Mouse (Mus musculus): ENCODE results near the gene Med16. TPM values are rescaled to one million over a fixed set of nuclear protein-coding genes. Genes with fewer than 3 reads are reported as not detected.
"Not testable (repeated sequence)": the region's sequence is repeated elsewhere in the genome, so short reads cannot be mapped to it uniquely, and the experiment has no call there.

The Med16 gene
- polyA plus RNA-seq, 1 experiment from 2014 or later, result 63.6 TPM

DNA sequence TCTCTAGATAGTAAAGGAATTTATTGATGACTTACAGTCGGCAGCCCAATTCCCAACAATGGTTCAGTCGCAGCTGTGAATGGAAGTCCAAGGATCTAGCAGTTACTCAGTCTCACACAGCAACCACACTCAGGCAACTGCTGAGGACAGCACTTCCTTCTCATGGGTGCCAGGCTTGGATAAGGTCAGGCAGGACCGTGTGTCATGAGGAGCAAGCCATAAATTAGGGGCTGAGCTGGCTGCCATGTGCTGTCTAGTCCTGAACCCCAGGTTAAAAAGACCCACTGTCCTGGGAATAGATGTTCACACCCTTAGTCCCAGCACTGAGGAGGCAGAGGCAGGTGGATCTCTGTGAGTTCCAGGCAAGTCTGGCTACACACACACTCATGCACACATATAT lies 23.8 kb downstream of the Med16 start:
- DNase-seq (ENCODE audit: low spot score); H3K4me3 ChIP-seq; H3K27ac ChIP-seq (replicated peaks); H3K9me3 ChIP-seq; H3K36me3 ChIP-seq (replicated peaks): not testable (repeated sequence)
- Histone ChIP-seq H3K27me3 (replicated peaks; ENCODE audit: low read depth, poor library complexity, severe bottlenecking) (peaks cover 58% of the 10 kb centered on the region), H3K4me1 (peaks cover 32% of the 10 kb centered on the region)
- WGBS, result 77% methylated on average over 3 of the region's 3 CpGs

DNA sequence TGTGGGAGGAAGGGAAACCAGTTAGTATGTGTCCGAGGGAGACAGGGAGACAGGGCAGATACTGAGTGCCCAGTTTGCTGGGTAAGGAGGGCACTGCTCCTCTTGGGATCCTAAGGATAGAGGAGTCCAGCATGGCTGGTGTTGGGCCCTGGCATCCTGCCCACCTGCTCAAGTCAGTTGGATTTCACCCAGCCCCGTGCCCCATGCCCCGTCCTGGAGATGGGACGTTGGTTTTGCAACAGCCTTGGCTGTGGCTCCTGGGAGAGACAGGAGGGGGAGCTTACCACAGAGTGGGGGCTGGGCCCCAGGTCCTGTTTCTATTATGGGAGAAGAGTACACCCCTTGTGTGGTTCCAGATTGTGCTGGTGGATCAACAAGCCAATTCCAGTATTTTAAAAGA lies 24.3 kb downstream of the Med16 start:
- no peak for DNase-seq (ENCODE audit: low spot score)
- H3K4me1 ChIP-seq, result peaks cover 37% of the 10 kb centered on the region
- no peak overlapping the region for H3K27ac ChIP-seq (replicated peaks)
- peaks cover 62% of the 10 kb centered on the region for H3K27me3 ChIP-seq (replicated peaks; ENCODE audit: low read depth, poor library complexity, severe bottlenecking)
- no peaks in the 10 kb centered on the region for H3K9me3 ChIP-seq
- H3K4me3 ChIP-seq, result no peak overlapping the region
- H3K36me3 ChIP-seq (replicated peaks), result no peaks in the 10 kb centered on the region
- WGBS, result 78% methylated on average over 4 of the region's 4 CpGs

DNA sequence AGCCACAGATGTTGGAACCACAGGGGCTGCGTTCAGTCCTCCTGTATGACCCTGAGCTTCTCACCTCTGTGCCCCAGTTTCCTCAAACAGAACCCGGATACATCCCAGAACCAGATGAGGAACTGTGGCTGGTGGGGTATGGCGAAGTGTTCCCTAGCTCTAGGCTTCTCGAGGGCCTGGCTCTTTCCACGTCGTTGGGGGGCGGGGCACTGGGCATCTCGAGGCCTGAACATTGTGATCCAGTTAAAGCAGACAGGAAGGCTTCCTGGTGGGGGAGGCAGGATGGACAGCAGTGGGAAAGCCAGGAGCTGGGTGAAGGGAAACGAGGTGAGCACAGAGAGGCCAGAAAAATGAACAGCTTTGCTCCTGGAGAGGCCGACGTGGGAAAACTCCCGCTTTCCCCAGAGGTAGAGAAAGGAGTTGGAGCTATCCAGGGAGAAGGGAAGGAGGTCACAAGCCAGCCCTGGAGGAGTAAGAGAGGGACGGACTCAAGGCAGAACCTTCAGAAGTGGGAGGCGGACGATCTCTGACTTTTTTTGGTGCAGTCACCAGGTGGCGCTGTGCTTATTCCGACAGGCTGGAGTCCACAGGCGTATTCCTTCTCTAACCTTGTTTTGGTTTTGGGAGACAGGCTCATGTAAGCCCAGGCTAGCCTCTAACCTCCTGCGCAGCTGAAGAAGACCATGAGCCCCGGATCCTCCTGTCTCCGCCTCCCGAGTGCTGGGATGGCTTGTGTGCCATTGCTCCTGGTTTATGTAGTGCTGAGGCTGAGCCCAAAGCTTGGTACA lies 25.2 kb downstream of the Med16 start:
- H3K9me3 ChIP-seq, result no peaks in the 10 kb centered on the region
- peaks cover 40% of the 10 kb centered on the region for H3K4me1 ChIP-seq
- no peak overlapping the region for H3K27ac ChIP-seq (replicated peaks)
- WGBS, result 15% methylated on average over 22 of the region's 22 CpGs
- no peaks in the 10 kb centered on the region for H3K36me3 ChIP-seq (replicated peaks)
- DNase-seq (ENCODE audit: low spot score), result peak; percentile 82
- peak overlapping the region; percentile 16; the same call in 1 of the 2 replicates for H3K4me3 ChIP-seq
- peaks cover 63% of the 10 kb centered on the region for H3K27me3 ChIP-seq (replicated peaks; ENCODE audit: low read depth, poor library complexity, severe bottlenecking)

DNA sequence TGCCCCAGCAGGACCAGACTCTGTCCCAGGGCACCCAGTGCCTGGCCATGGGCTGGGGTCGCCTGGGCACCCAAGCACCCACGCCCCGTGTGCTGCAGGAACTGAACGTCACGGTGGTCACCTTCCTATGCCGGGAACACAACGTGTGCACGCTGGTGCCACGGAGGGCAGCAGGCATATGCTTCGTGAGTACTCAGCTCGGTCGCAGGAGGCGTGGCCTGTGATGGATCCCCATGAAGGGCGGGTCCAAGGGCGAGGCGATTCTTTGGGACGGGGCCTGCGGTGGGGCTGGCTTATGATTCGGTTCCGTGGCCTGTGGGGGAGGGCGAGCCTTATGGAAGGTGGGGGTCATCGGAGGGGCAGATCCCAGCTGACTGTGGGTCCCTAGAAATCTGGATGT lies 26.7 kb downstream of the Med16 start:
- Histone ChIP-seq H3K4me1 (peaks cover 51% of the 10 kb centered on the region), H3K27ac (replicated peaks) (no peak overlapping the region), H3K4me3 (peak overlapping the region; percentile 47), H3K27me3 (replicated peaks; ENCODE audit: low read depth, poor library complexity, severe bottlenecking) (peaks cover 57% of the 10 kb centered on the region), H3K9me3 (no peaks in the 10 kb centered on the region), H3K36me3 (replicated peaks) (no peaks in the 10 kb centered on the region)
- WGBS, result 5% methylated on average over 22 of the region's 22 CpGs
- peak; percentile 39 for DNase-seq (ENCODE audit: low spot score)

DNA sequence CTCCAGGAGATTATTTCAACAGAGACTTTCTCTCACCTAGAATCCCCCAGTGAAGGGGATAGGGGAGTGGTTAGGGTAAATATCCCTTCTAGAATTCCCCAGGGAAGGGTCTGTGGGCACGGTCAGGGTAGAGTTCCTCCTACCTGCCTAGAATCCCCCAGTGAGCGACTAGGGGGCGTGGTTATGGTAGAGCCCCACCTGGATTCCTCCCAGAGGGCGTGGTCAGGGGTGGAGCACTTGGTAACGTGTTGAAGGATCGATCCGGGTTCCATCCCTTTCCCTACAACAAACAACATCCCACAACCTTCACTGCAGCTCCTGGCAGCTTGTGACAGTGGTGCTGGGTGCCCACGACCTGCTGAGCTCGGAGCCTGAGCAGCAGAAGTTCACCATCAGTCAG lies 28.0 kb downstream of the Med16 start:
- 13% methylated on average over 9 of the region's 9 CpGs for WGBS
- peaks cover 53% of the 10 kb centered on the region for H3K4me1 ChIP-seq
- peaks cover 57% of the 10 kb centered on the region for H3K27me3 ChIP-seq (replicated peaks; ENCODE audit: low read depth, poor library complexity, severe bottlenecking)
- DNase-seq (ENCODE audit: low spot score), result no peak
- no peak overlapping the region for H3K27ac ChIP-seq (replicated peaks)
- H3K9me3 ChIP-seq, result no peaks in the 10 kb centered on the region
- H3K4me3 ChIP-seq, result 0 out of 2 replicates have a peak overlapping the region, but pooled peaks have one; percentile 5
- H3K36me3 ChIP-seq (replicated peaks), result no peaks in the 10 kb centered on the region

DNA sequence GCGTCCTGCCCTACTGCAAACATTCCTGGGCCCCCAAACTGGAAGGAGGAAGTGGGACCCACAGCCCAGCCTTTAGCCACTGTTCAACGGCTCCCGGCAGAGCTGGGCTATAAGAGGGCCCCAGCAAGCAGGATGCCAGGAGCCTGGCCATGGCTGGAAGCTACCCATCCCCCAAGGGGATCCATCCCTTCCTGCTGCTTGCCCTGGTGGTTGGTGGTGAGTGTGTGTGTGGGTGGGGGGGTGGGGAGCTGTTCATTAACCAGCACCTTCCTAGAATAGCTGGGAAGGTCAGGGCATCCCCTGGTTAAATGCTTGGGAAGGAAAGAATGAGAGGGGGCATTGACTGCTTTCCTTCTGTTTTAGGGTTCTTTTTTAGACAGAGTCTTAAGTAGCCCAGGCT lies 29.2 kb downstream of the Med16 start:
- peaks cover 62% of the 10 kb centered on the region for H3K4me1 ChIP-seq
- WGBS, result 51% methylated on average over 3 of the region's 3 CpGs
- peaks cover 57% of the 10 kb centered on the region for H3K27me3 ChIP-seq (replicated peaks; ENCODE audit: low read depth, poor library complexity, severe bottlenecking)
- H3K36me3 ChIP-seq (replicated peaks), result no peaks in the 10 kb centered on the region
- no peak for DNase-seq (ENCODE audit: low spot score)
- H3K27ac ChIP-seq (replicated peaks), result no peak overlapping the region
- H3K4me3 ChIP-seq, result no peak overlapping the region
- no peaks in the 10 kb centered on the region for H3K9me3 ChIP-seq

DNA sequence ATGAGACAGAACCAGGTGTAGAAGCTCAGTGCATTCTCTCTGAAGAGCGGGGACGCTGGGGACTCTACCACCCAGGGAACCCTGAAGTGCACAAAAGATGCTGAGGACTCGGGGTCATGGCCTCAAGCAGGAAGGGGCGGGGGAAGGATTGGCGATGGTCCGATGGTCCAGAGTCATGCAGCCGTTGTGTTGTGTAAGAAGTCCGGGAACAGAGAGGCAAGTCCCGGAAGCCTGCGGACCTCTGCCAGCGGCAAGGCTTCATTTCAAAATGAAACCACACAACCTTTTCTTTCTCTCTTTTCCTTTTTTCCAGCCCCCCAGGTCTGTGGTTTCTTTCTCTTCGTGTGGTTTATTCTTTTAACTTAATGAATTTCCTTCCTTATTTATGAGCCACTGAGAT lies 31.0 kb downstream of the Med16 start:
- H3K4me1 ChIP-seq, result peaks cover 69% of the 10 kb centered on the region
- 55% methylated on average over 12 of the region's 12 CpGs for WGBS

DNA sequence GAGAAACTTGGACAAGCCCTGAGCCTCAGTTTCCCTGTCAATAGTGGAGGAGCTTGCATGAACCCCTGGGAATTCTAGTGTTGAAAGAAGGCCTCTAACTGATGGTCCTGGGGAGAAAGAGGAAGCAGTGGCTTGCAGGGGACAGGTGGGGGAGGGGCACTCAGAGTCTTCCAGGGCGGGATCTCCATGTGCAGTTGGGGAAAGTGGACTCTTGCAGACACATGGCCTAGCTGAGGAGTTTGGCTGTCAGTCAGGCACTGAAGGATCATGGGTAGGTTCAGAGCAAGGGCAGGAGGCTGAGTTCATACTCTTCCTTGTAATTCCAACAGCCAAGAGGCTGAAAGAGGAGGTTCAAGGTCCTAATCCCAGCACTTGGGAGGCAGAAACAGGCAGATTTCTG lies 31.5 kb downstream of the Med16 start:
- H3K4me1 ChIP-seq, result peaks cover 69% of the 10 kb centered on the region

More for the DNA sequence above, 31.0 kb downstream of the Med16 start:
- Histone ChIP-seq H3K36me3 (replicated peaks) (peaks cover 2% of the 10 kb centered on the region; the same call in 1 of the 2 replicates), H3K4me3 (no peak overlapping the region), H3K9me3 (no peaks in the 10 kb centered on the region), H3K27ac (replicated peaks) (no peak overlapping the region), H3K27me3 (replicated peaks; ENCODE audit: low read depth, poor library complexity, severe bottlenecking) (peaks cover 39% of the 10 kb centered on the region)
- DNase-seq (ENCODE audit: low spot score), result no peak

DNA sequence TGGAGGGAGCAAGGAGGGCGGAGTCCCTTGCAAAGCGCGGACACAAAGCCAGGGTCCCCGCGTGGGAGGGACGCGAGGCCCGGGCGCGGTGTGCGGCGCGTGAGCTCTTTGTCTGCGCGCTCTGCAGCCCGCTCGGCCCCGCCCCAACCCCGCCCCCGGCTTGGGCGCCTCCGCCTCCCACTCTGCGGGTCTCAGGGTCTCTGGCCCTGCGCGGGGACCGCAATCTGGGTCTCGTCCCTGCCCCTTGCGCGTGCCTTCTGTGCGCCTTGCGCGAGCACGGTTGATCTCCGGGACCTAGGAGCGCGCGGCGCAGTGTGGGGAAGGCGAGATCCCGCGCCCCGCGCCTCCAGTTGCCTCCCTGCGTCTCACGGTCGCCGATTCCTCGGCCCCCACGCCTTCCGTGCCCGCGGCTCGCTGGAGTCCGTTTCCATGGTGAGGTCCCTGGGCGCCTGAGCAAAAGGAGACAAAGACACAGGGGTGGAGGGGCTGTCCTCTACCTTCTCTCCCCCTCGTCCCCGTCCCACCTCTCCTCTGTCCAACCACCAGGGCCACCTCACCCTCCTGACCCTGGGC lies 34.3 kb downstream of the Med16 start, which contains the start of the genes Prtn3 and Plppr3:
Prtn3 (plus strand) TSS at position 187 of the 573 bp plus-strand sequence.
Plppr3 (minus strand) TSS at position 345 of the 573 bp plus-strand sequence.
- peak within 1 kb of the TSS; percentile 91 for H3K4me3 ChIP-seq
- H3K9me3 ChIP-seq, result no peaks in the 10 kb centered on the region
- H3K27me3 ChIP-seq (replicated peaks; ENCODE audit: low read depth, poor library complexity, severe bottlenecking), result peaks cover 5% of the 10 kb centered on the region; the same call in 1 of the 2 replicates
- H3K4me1 ChIP-seq, result peaks cover 50% of the 10 kb centered on the region
- peak; percentile 89 for DNase-seq (ENCODE audit: low spot score)
- peaks cover 34% of the 10 kb centered on the region for H3K36me3 ChIP-seq (replicated peaks)
- under 1% methylated on average over 57 of the region's 57 CpGs for WGBS
- H3K27ac ChIP-seq (replicated peaks), result peak within 1 kb of the TSS; percentile 98

More for the DNA sequence above, 31.5 kb downstream of the Med16 start:
- Histone ChIP-seq H3K27me3 (replicated peaks; ENCODE audit: low read depth, poor library complexity, severe bottlenecking) (peaks cover 33% of the 10 kb centered on the region), H3K36me3 (replicated peaks) (peaks cover 8% of the 10 kb centered on the region), H3K4me3 (no peak overlapping the region), H3K9me3 (no peaks in the 10 kb centered on the region), H3K27ac (replicated peaks) (no peak overlapping the region)
- 45% methylated on average over 1 of the region's 1 CpGs for WGBS
- DNase-seq (ENCODE audit: low spot score), result no peak

DNA sequence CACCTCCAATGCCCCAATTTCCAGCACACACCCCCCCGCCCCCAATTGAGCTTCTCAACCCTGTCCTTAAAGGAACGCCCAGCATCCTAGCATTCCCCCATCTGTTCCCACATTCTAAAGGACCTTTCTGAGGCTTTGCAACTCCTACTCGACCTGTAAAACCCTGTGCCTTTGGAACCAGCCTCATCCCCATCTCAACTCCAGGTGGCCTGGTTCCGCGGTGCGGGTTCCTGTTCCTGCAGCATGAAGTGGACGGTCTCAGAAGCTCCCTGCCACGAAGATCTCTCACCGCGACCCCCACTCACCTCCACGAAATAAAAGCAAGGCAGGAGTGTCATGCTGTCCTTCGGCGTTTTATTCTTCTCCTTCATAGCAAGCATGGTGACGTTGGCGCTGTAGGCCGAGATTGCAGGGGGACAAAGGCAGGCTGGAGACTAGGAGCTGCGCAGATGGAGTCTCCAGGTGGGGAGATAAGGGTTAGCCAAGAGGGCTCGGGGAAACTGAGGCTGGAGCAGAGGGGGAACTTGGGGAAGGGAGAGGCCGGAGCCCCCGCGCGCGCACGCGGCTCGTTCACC lies 34.9 kb downstream of the Med16 start:
- H3K27ac ChIP-seq (replicated peaks), result peak overlapping the region; percentile 98
- peaks cover 40% of the 10 kb centered on the region for H3K36me3 ChIP-seq (replicated peaks)
- DNase-seq (ENCODE audit: low spot score), result no peak
- H3K27me3 ChIP-seq (replicated peaks; ENCODE audit: low read depth, poor library complexity, severe bottlenecking), result 0 out of 2 replicates have a peak, but pooled peaks cover 4% of the 10 kb centered on the region
- H3K4me3 ChIP-seq, result peak overlapping the region; percentile 91
- no peaks in the 10 kb centered on the region for H3K9me3 ChIP-seq
- WGBS, result 2% methylated on average over 26 of the region's 26 CpGs
- H3K4me1 ChIP-seq, result peaks cover 48% of the 10 kb centered on the region

DNA sequence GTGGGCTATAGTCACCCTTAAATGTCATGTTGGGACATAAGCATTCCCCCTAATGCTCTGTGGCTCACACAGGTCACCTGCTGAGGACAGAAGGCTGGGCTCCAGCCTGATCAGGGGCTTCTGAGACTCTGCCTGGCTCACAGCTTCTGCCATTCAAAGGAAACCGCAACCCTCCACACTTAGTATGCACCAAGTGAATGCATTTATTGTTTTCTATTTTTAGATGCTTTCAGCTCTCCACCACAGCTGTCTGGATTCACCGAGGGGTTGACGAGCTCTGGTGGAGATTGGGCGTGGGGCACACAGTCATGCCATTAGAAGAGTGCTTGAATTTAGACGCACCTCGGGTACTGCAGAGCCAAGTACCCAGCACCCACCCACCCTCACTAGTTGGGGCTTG lies 35.4 kb downstream of the Med16 start:
- peaks cover 48% of the 10 kb centered on the region for H3K4me1 ChIP-seq
- H3K36me3 ChIP-seq (replicated peaks), result peaks cover 44% of the 10 kb centered on the region
- peak overlapping the region; percentile 98 for H3K27ac ChIP-seq (replicated peaks)
- DNase-seq (ENCODE audit: low spot score), result no peak
- peak overlapping the region; percentile 91 for H3K4me3 ChIP-seq
- no peaks in the 10 kb centered on the region for H3K9me3 ChIP-seq
- WGBS, result 15% methylated on average over 6 of the region's 6 CpGs
- 0 out of 2 replicates have a peak, but pooled peaks cover under 1% of the 10 kb centered on the region for H3K27me3 ChIP-seq (replicated peaks; ENCODE audit: low read depth, poor library complexity, severe bottlenecking)

DNA sequence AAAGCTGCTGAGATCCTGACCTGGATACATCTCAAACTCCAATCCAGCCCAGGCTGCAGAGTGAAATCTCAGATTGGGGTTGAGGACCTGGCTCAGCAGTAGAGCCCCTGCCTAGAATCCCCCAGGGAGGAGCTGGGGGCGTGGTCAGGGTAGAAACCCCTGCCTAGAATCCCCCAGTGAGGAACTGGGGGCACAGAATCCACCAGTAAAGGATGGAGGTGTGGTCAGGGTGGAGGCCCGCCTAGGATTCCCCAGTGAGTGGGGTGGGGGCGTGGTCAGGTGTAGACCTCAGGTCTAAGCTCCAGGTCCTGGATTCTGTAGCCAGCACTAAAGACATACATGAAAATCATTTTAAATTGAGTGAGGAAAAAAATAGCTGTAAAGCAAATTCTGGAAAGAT lies 35.9 kb downstream of the Med16 start:
- Histone ChIP-seq H3K27me3 (replicated peaks; ENCODE audit: low read depth, poor library complexity, severe bottlenecking) (no peaks in the 10 kb centered on the region), H3K4me1 (peaks cover 46% of the 10 kb centered on the region), H3K4me3 (peak overlapping the region; percentile 91), H3K36me3 (replicated peaks) (peaks cover 46% of the 10 kb centered on the region), H3K27ac (replicated peaks) (peak overlapping the region; percentile 98), H3K9me3 (no peaks in the 10 kb centered on the region)
- DNase-seq (ENCODE audit: low spot score), result peak; percentile 43
- WGBS, result 46% methylated on average over 3 of the region's 3 CpGs
